Mouse (Mus musculus) adrenal gland, adult 2 months (tissue): ENCODE data around the gene Isl1. TPM values are rescaled to one million over a fixed set of nuclear protein-coding genes. Genes with fewer than 3 reads are reported as not detected.

Experiments used
- DNase-seq: peaks from one replicate; pipeline ENCODE4 v3.0.0; 2021
- polyA plus RNA-seq: library from polyadenylated mRNA; depleted of rRNA; stranded (reverse); fragments of >200 nt; gene quantifications from 2 replicates; pipeline ENCODE4 v1.2.3, GENCODE M21; 2012
- total RNA-seq, 2 experiments: library from RNA; stranded (reverse); gene quantifications; 2 replicates each; pipeline ENCODE4 v1.2.3; 2021

Isl1 gene
- total and polyA plus RNA-seq, 3 experiments, result 2.6 to 5.9 (median 3.2) TPM

DNA sequence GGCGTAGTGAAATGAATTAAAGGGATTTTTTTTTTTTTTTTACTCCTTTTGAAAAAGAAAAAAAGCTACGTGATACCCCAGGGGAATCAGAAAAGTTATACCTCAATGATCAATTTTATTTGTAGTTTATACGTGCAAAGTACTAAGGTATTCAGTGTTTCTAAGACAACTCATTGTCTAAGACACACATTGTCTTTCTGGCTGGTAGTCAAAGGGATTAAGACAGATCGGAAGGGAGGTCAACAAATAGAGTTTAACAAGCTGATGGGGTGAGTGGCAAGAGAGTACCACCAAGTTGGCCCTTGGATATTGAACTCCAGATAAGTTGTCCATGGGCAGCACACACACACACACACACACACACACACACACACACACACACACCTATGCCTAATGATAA, 14.1 kb downstream of the Isl1 start:
- no peak for DNase-seq

DNA sequence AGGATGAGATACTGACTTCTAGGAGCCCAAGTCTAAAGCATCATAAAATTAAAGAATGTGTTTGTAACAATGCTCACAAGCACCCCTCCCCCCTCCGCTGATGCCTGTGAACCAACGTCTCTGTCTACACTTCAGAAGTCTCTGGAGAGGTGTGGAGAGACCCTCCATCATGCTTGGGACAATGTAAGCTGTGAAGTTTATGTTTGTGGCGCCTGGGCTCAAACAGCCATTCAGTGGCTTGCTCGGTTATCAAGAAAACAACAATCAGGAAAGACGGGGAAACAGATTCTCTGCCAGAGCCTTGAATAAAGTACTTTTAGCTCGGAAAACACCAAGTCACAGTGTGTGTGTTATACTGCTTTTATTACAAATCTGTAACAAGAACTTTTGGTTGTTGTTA, 14.8 kb downstream of the Isl1 start:
- DNase-seq, result no peak

GRCm38 (mm10) chr13:116294151-116294461, 15.4 kb downstream of the Isl1 start:
- no peak for DNase-seq

- no peak for DNase-seq
Observed at GRCm38 (mm10) chr13:116293301-116294150, 16.0 kb downstream of the Isl1 start.

DNA sequence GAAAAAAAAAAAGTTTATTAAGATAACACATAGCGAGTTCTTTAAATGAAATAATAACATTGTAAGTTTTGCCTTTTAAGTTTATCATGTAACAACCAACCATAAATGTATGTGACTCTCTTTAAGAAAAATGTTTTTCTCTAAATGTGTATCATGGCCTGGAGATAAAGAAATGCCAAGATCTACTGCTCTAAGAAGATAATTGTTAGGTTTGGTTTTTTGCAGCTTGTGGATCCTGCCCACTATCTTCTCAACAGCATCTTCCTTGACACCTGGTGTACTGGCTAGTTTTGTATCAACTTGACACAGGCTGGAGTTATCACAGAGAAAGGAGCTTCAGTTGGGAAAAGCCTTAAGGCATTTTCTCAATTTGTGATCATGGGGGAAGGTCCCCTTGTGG, 19.8 kb downstream of the Isl1 start:
- DNase-seq, result no peak

- no peak for DNase-seq
Observed at GRCm38 (mm10) chr13:116279207-116279772, 30.2 kb downstream of the Isl1 start.
